Mouse (Mus musculus): Measurements from ENCODE around the gene Inhbe. TPM values are rescaled to one million over a fixed set of nuclear protein-coding genes. Genes with fewer than 3 reads are reported as not detected.

The Inhbe gene
- not detected in 2 replicates for polyA plus RNA-seq (2015; fragmentation: Nextera tagmentation; extraction: Ambion mirVana)

DNA sequence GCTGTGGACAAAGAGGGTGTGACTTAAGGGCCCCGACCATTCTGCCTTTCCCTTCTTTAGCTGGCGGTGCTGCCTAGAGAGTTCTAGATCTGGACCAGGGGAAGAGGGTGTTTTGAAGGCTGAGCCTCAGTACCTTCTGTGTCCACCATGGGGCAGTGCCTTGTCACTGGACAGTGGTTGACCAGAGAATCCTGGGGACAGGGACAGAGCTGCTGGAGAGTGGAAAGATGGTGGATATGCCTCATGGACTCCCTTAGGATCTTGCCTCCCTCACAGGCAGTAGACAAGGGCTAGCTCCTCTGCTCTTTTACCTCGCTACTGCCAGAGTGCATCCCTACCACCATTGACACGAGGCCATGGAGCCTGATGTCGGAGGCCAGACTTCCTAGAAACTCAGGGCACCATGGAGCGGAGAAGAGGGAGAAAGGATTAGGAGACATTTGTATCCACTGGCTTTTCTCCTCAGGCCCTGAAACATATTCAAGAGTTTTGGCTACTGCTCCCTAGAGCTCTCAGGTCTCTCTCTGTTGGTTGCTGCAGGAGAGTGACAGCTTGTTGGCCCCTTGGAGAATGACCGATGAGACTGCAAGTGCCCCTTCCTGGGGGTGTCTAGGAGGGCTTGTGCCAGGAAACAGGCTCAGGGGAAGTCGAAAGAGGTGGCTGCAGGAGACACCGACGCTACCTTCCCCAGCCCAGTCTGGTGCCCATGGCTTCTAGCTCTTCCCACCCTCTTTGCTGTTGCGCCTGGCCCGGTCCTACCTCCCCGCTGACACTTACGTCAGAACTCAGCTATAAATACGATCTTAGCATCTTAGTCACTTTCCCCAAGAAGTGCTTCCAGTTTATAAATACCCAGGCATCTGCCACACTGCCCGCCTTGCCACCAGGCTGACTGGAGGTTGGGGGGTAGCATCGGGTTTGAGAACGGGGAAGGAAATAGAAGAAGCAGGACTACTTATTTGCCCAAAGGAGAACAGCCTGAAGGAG is at the start of gene Inhbe:
Inhbe (minus strand) TSS at position 503 of the 987 bp plus-strand sequence.

DNA sequence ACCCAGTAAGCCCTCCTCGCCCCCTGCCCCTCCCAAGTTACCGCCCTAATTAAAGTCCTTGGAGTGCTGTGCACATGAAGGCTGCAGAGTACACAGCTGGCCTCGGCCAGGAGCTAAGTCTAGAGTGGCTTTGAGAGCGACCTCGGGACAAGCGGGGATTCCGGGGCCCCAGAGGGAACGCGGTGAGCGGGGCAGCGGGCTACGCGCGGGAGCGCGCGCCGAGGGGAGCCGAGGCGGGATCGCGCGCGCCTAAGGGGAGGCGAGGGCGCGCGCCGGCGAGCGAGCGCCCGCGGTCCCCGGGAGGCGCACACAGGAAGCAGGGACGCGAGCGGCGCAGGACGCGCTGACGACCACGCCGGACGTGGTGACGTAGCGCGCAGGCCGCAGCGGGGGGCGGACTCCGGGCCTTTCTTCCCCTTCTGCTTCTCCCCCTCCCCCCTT is 26.1 kb upstream of the Inhbe start, which contains the start of gene R3hdm2:
R3hdm2 (plus strand) TSS at position 77 of the 441 bp plus-strand sequence.

GRCm38 (mm10) chr10:127369834-127370820 is 15.9 kb upstream of the Inhbe start, which contains the start of gene Inhbc:
Gene Inhbc, minus strand, starts transcription at chr10:127370431.

DNA sequence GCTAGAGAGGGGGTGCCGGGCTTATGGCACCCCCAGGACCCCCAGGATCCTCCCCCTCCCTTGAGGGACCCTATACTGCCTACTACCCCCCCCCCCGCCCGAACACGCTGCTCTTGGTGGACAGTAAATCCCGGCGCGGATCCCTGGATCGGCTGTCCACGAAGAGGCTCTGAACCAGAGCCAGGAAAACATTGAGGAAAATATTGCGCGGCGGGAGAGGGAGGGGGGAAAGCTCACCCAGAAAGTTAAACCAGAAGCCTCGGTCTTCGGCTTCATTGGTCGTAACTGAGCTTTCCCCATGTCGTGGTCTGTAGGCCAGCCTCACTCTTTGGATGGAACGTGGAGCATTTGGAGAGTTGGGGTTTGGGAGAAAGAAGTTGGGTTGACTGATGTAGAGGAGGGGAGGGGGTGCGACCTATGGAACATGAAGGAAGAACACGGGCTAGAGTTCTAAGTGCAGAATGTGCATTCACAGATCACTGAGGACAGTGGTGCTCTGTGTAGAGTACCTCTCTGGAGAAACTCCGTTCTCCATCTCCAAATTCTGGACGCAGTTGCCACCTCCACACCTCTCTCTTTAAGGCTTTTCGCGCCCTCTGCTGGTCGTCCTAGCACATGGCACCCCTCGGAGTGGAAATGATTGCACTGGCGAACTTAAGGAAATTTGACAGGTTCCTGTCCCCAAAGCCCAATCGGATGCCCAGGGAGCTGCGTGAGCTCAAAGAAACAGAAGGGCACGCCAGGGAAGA is 12.1 kb downstream of the Inhbe start, which contains the start of gene Gli1:
Gli1 (minus strand) TSS at position 84 of the 749 bp plus-strand sequence.

GRCm38 (mm10) chr10:127321621-127322020 is 32.6 kb downstream of the Inhbe start, which contains the start of gene Arhgap9:
Gene Arhgap9, plus strand, starts transcription at chr10:127321964.

DNA sequence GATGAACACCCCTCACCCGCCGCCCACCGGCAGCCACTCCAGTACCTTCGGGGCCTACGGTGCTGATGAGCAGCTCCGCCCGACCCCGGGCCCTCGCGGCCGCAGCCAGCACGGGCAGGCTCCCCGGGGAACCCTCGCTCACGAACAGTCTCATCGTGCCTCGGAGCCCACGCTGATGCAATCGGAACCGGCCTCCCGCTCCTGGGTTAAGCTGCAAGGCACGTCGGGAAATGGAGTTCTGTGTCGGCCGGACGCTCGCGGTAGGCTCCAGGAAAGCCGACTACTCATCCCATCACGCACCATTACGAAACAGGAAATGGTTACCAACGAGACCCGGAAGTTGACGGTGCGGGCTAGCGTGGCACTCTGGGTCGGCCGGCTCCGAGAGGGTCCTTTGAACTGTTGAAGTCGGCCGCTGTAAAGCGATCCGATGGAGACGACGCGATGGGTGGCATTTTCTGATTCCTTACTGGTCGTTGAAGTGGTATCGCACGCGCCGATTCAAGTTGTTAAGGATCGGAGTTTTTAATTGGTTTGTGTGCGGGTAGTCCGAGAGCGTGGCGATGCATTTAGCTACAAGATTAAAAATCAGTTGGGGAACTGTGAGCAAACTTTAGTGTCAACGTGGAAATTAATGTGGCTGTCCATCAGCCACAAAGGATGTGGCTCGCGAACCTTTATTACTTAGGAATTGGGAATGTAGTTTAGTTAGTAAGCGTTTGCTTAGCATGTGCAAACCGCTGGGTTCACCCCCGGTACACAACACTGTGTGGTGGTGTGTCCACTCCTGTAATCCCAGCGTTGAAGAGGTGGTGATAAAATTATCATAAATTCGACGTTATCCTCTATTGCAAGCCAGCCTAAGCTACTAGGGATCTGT is 42.5 kb downstream of the Inhbe start, which contains the start of gene Mars:
Mars (minus strand) TSS at position 311 of the 880 bp plus-strand sequence.

Other genes with a start within 250 kb of the Inhbe start
- gene Os9, start 233.3 kb downstream of the Inhbe start, polyA plus RNA-seq (2015; fragmentation: Nextera tagmentation; extraction: Ambion mirVana) = 47.0 and 54.4 TPM in 2 replicates
- 22.9 and 24.8 TPM in 2 replicates for gene B4galnt1, start 189.2 kb downstream of the Inhbe start, polyA plus RNA-seq (2015; fragmentation: Nextera tagmentation; extraction: Ambion mirVana)
- 1.5 and 1.6 TPM in 2 replicates for gene Slc26a10, start 173.8 kb downstream of the Inhbe start, polyA plus RNA-seq (2015; fragmentation: Nextera tagmentation; extraction: Ambion mirVana)
- 13.1 and 17.5 TPM in 2 replicates for gene Arhgef25, start 164.3 kb downstream of the Inhbe start, polyA plus RNA-seq (2015; fragmentation: Nextera tagmentation; extraction: Ambion mirVana)
- 36.1 and 42.7 TPM in 2 replicates for gene Dtx3, start 158.7 kb downstream of the Inhbe start, polyA plus RNA-seq (2015; fragmentation: Nextera tagmentation; extraction: Ambion mirVana)
- 41.4 and 44.1 TPM in 2 replicates for gene Pip4k2c, start 142.8 kb downstream of the Inhbe start, polyA plus RNA-seq (2015; fragmentation: Nextera tagmentation; extraction: Ambion mirVana)
- gene Kif5a, start 91.1 kb downstream of the Inhbe start, polyA plus RNA-seq (2015; fragmentation: Nextera tagmentation; extraction: Ambion mirVana) = 0.06 and 0.15 TPM in 2 replicates
- 94.5 and 104 TPM in 2 replicates for gene Dctn2, start 88.0 kb downstream of the Inhbe start, polyA plus RNA-seq (2015; fragmentation: Nextera tagmentation; extraction: Ambion mirVana)
- gene Mbd6, start 65.4 kb downstream of the Inhbe start, polyA plus RNA-seq (2015; fragmentation: Nextera tagmentation; extraction: Ambion mirVana) = 11.7 and 14.1 TPM in 2 replicates
- 79.4 and 88.0 TPM in 2 replicates for gene Mars, start 42.6 kb downstream of the Inhbe start, polyA plus RNA-seq (2015; fragmentation: Nextera tagmentation; extraction: Ambion mirVana)
- 38.7 and 46.0 TPM in 2 replicates for gene Arhgap9, start 32.4 kb downstream of the Inhbe start, polyA plus RNA-seq (2015; fragmentation: Nextera tagmentation; extraction: Ambion mirVana)
- 0.66 and 1.1 TPM in 2 replicates for gene Gli1, start 12.4 kb downstream of the Inhbe start, polyA plus RNA-seq (2015; fragmentation: Nextera tagmentation; extraction: Ambion mirVana)
- not detected in 2 replicates for gene Inhbc, start 16.0 kb upstream of the Inhbe start, polyA plus RNA-seq (2015; fragmentation: Nextera tagmentation; extraction: Ambion mirVana)
- 14.1 and 16.8 TPM in 2 replicates for gene R3hdm2, start 25.9 kb upstream of the Inhbe start, polyA plus RNA-seq (2015; fragmentation: Nextera tagmentation; extraction: Ambion mirVana)
- 0.12 and 0.49 TPM in 2 replicates for gene Stac3, start 147.3 kb upstream of the Inhbe start, polyA plus RNA-seq (2015; fragmentation: Nextera tagmentation; extraction: Ambion mirVana)
- gene Ndufa4l2, start 160.6 kb upstream of the Inhbe start, polyA plus RNA-seq (2015; fragmentation: Nextera tagmentation; extraction: Ambion mirVana) = 22.4 and 25.0 TPM in 2 replicates
- gene Shmt2, start 168.0 kb upstream of the Inhbe start, polyA plus RNA-seq (2015; fragmentation: Nextera tagmentation; extraction: Ambion mirVana) = 80.6 and 92.9 TPM in 2 replicates
- gene Nxph4, start 180.1 kb upstream of the Inhbe start, polyA plus RNA-seq (2015; fragmentation: Nextera tagmentation; extraction: Ambion mirVana) = 0.12 TPM in 1 of 2 replicates, not detected in the other

All from spleen, postnatal 0 days (tissue).